15 mouse cellular contexts compared by ENCODE assay signal in the genomic region with DNA sequence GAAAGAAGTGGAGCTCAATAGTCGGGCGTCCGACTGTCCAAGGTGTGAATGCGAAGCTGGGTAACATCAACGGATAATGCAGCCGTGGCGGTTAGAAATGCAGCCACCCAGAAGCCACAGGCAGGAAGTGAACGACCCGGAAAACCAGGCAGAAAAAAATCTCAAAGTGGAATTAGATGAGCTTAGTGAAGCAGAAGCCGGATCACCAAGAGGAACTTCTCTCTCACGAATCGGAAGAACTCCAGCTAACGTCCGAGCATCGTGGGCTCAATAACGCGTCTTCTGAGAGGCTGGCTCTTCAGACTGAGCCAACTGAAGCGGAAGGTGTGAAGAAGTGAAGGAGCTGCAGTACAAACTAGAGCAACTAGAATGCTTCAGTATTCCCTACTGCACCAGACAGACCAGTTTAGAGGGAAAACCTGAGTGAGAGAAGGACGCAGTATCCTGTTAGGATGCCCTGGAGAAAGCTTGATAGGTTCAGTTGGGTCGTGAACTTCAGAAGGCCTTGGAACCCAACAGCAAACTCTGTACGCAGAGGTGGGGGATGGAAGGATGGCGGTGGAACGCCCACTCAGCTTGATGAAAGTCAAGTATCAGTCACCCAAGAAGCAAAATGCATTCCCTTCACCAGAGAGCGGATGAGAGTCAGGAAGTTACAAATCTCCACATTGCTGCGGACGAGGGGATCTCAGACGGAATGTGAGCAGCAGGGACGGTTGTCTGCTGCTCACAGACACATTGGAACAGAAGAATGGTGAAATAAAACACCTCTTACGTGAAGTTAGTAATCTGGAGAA. TPM values are rescaled to one million over a fixed set of nuclear protein-coding genes. Genes with fewer than 3 reads are reported as not detected.
A peak's percentile ranks its signal among the peaks of the same experiment; 100 is the strongest.
DNase-seq lines count a peak whose midpoint lies in the region; ATAC-seq and TF ChIP-seq lines count a peak whose summit lies in the region.
"Had no signal": no experiment of that assay in that cellular context is flagged by ENCODE, and none has a peak within 500 bp of the region (broad histone marks: within the 10 kb centered on the region; RNA-seq: fewer than 3 reads in every experiment).

No protein-coding gene starts in this region.

- dilution Hi-C loops in CH12.LX (cut with MboI; ENCODE audit: extremely low pct_ligation_motif_present, extremely low pct_unique_long_range_greater_than_20kb, low sequenced_read_pairs) = no loop called here

- no peak for ATAC-seq in liver, embryonic 11.5 days (replicated peaks; ENCODE audit: low FRiP score)
- no peak for ATAC-seq in liver, postnatal 0 days
- peak; percentile 80 for ATAC-seq in inflammation-experienced regulatory T-cells, adult 6 months
- ATAC-seq: midbrain, embryonic 15.5 days had no signal

- WGBS in liver, embryonic 11.5 days = 76% methylated on average over 29 of the region's 29 CpGs
- 75% methylated on average over 29 of the region's 29 CpGs for WGBS in liver, postnatal 0 days (ENCODE audit: insufficient replicate concordance)

- in situ Hi-C loops in CH12.LX (cut with MboI; ENCODE audit: low pct_ligation_motif_present, low pct_unique_long_range_greater_than_20kb, low sequenced_read_pairs) = no loop called here

- no peaks in the 10 kb centered on the region for H3K79me2 ChIP-seq in CH12.LX (replicated peaks; ENCODE audit: control insufficient read depth, extremely low read depth, insufficient read depth, poor library complexity, severe bottlenecking)

- no peak for TF ChIP-seq CTCF in liver, postnatal 0 days (IDR thresholded peaks at IDR 0.05; ENCODE audit: low read depth)
- TF ChIP-seq CTCF in CH12.LX (conservative IDR thresholded peaks at IDR 0.05 in 1 of 2, IDR thresholded peaks at IDR 0.05 in 1 of 2; ENCODE audit: low read depth in 2 of 2, low read length in 2 of 2) = no peak

- no peak; the same call in 1 of the 2 replicates for TF ChIP-seq RAD21 in CH12.LX (IDR thresholded peaks at IDR 0.05; ENCODE audit: low read depth, low read length)

- no peaks in the 10 kb centered on the region for H3K27me3 ChIP-seq in liver, embryonic 11.5 days (replicated peaks; ENCODE audit: control insufficient read depth, insufficient read depth, low read length)
- H3K27me3 ChIP-seq in liver, postnatal 0 days (ENCODE audit: insufficient read depth, low read length) = no peaks in the 10 kb centered on the region
- H3K27me3 ChIP-seq in CH12.LX (replicated peaks) = no peaks in the 10 kb centered on the region
- H3K27me3 ChIP-seq: midbrain, embryonic 15.5 days had no signal

- H3K36me3 ChIP-seq in liver, embryonic 11.5 days (ENCODE audit: control insufficient read depth, insufficient read depth, low read length) = no peaks in the 10 kb centered on the region
- no peaks in the 10 kb centered on the region for H3K36me3 ChIP-seq in liver, postnatal 0 days (replicated peaks; ENCODE audit: insufficient read depth, low read length)
- H3K36me3 ChIP-seq in CH12.LX (replicated peaks in 1 of 2; ENCODE audit: control insufficient read depth in 1 of 2, insufficient read depth in 1 of 2, low read length in 1 of 2) = no peaks in the 10 kb centered on the region
- H3K36me3 ChIP-seq: embryonic facial prominence, embryonic 10.5 days; limb, embryonic 10.5 days; midbrain, embryonic 15.5 days had no signal

- no peak for TF ChIP-seq EP300 in liver, postnatal 0 days (IDR thresholded peaks at IDR 0.05; ENCODE audit: low read depth)
- TF ChIP-seq EP300 in CH12.LX (IDR thresholded peaks at IDR 0.05; ENCODE audit: low read length) = no peak; the same call in none of the 2 replicates

- no peaks in the 10 kb centered on the region for H3K9me3 ChIP-seq in liver, embryonic 11.5 days (ENCODE audit: control insufficient read depth, low read length)
- no peaks in the 10 kb centered on the region for H3K9me3 ChIP-seq in liver, postnatal 0 days (ENCODE audit: low read length)
- peaks cover 8% of the 10 kb centered on the region for H3K9me3 ChIP-seq in CH12.LX (replicated peaks; ENCODE audit: low read length)
- H3K9me3 ChIP-seq: embryonic facial prominence, embryonic 10.5 days; limb, embryonic 10.5 days; midbrain, embryonic 15.5 days had no signal

- TF ChIP-seq POLR2A in CH12.LX (IDR thresholded peaks at IDR 0.05; ENCODE audit: low read depth, low read length) = peak; percentile 57; the same call in 1 of the 2 replicates

- H3K9ac ChIP-seq in liver, embryonic 11.5 days (ENCODE audit: low read depth, low read length) = no peak overlapping the region
- no peak overlapping the region for H3K9ac ChIP-seq in liver, postnatal 0 days (replicated peaks)
- H3K9ac ChIP-seq in CH12.LX (ENCODE audit: insufficient read depth, low read depth) = peak overlapping the region; percentile 69
- H3K9ac ChIP-seq: midbrain, embryonic 15.5 days had no signal

- DNase-seq in liver, embryonic 11.5 days (ENCODE audit: low spot score) = peak; percentile 30
- no peak for DNase-seq in liver, postnatal 0 days
- peak; percentile 78 for DNase-seq in CH12.LX (ENCODE audit: extremely low read depth)
- peak; percentile 62 for DNase-seq in thymus, postnatal 14 days
- no peak for DNase-seq in layer of hippocampus, postnatal 10 days (ENCODE audit: low spot score in 2 of 2)
- no peak for DNase-seq in left cerebral cortex, postnatal 10 days (ENCODE audit: extremely low spot score in 1 of 2, low spot score in 2 of 2)
- DNase-seq: cerebellum, adult 9-10 months; gastrocnemius, adult 2 months; layer of hippocampus, adult 9-11 months; lung, postnatal 10 days; right cerebral cortex, postnatal 4 days had no signal

- H3K4me1 ChIP-seq in liver, embryonic 11.5 days (replicated peaks; ENCODE audit: control insufficient read depth, insufficient read depth, low read length) = no peaks in the 10 kb centered on the region; the same call in 1 of the 2 replicates
- 0 out of 2 replicates have a peak, but pooled peaks cover 3% of the 10 kb centered on the region for H3K4me1 ChIP-seq in liver, postnatal 0 days (ENCODE audit: insufficient read depth)
- peaks cover 23 to 55% of the 10 kb centered on the region in 2 experiments for H3K4me1 ChIP-seq in CH12.LX (ENCODE audit: control insufficient read depth in 1 of 2, insufficient read depth in 2 of 2)
- H3K4me1 ChIP-seq: embryonic facial prominence, embryonic 10.5 days; midbrain, embryonic 15.5 days had no signal

- intact Hi-C loops in left cerebral cortex, postnatal 10 days (cut with DNase I) = no loop called here

- H3K27ac ChIP-seq in liver, embryonic 11.5 days (ENCODE audit: low read depth, low read length) = no peak overlapping the region
- no peak overlapping the region for H3K27ac ChIP-seq in liver, postnatal 0 days (ENCODE audit: low read depth)
- H3K27ac ChIP-seq in CH12.LX (ENCODE audit: insufficient read depth, low read depth) = peak overlapping the region; percentile 99
- H3K27ac ChIP-seq: embryonic facial prominence, embryonic 10.5 days; gastrocnemius, adult 2 months; limb, embryonic 10.5 days; midbrain, embryonic 15.5 days had no signal

- 0 out of 2 replicates have a peak overlapping the region, but pooled peaks have one; percentile 14 for H3K4me2 ChIP-seq in liver, embryonic 11.5 days
- H3K4me2 ChIP-seq in liver, postnatal 0 days (ENCODE audit: low read depth, low read length) = no peak overlapping the region
- H3K4me2 ChIP-seq in CH12.LX (ENCODE audit: insufficient read depth, low read depth, poor library complexity, severe bottlenecking) = peak overlapping the region; percentile 70
- H3K4me2 ChIP-seq: midbrain, embryonic 15.5 days had no signal

- no peak overlapping the region for H3K4me3 ChIP-seq in liver, embryonic 11.5 days (ENCODE audit: low read depth, low read length)
- no peak overlapping the region; the same call in 1 of the 2 replicates for H3K4me3 ChIP-seq in liver, postnatal 0 days (ENCODE audit: low read depth, low read length)
- peak overlapping the region; percentile 58 to 75 (median 67) for H3K4me3 ChIP-seq in CH12.LX (replicated peaks in 1 of 3; ENCODE audit: low read depth in 2 of 3, low read length in 2 of 3, poor library complexity in 1 of 3)
- H3K4me3 ChIP-seq: embryonic facial prominence, embryonic 10.5 days; gastrocnemius, adult 2 months; limb, embryonic 10.5 days; midbrain, embryonic 15.5 days had no signal

TF ChIP-seq in CH12.LX, 34 proteins besides CTCF, POLR2A, EP300 and RAD21 (continues in another document):
- TF ChIP-seq POLR2AphosphoS2 (IDR thresholded peaks at IDR 0.05; ENCODE audit: low read depth, low read length) = no peak
- TF ChIP-seq SIN3A (IDR thresholded peaks at IDR 0.05; ENCODE audit: low read length) = no peak
- TF ChIP-seq SMC3 (IDR thresholded peaks at IDR 0.05; ENCODE audit: low read depth, low read length) = no peak; the same call in 1 of the 2 replicates
- peak; percentile 49 for TF ChIP-seq ZMIZ1 (IDR thresholded peaks at IDR 0.05; ENCODE audit: low read depth, low read length)
- peak; percentile 84 for TF ChIP-seq CHD2 (IDR thresholded peaks at IDR 0.05; ENCODE audit: low read length)
- TF ChIP-seq ZNF384 (IDR thresholded peaks at IDR 0.05; ENCODE audit: low read depth, low read length) = peak; percentile 66; the same call in 1 of the 2 replicates
- no peak for TF ChIP-seq JUND (conservative IDR thresholded peaks at IDR 0.05; ENCODE audit: low read depth, low read length)
- 0 out of 2 replicates have a peak, but pooled peaks have one; percentile 49 for TF ChIP-seq MAFK (IDR thresholded peaks at IDR 0.05; ENCODE audit: insufficient replicate concordance, low read length)
- peak; percentile 36; the same call in 1 of the 2 replicates for TF ChIP-seq TCF12 (IDR thresholded peaks at IDR 0.05; ENCODE audit: low read depth, low read length)
- peak; percentile 63; the same call in 1 of the 2 replicates for TF ChIP-seq ELF1 (IDR thresholded peaks at IDR 0.05; ENCODE audit: low read depth, low read length)
- TF ChIP-seq PAX5 (IDR thresholded peaks at IDR 0.05; ENCODE audit: low read length) = no peak
- no peak for TF ChIP-seq NRF1 (IDR thresholded peaks at IDR 0.05; ENCODE audit: low read depth, low read length)
- no peak; the same call in 1 of the 2 replicates for TF ChIP-seq BHLHE40 (IDR thresholded peaks at IDR 0.05; ENCODE audit: low read depth, low read length)
- peak; percentile 54; the same call in 1 of the 2 replicates for TF ChIP-seq UBTF (IDR thresholded peaks at IDR 0.05; ENCODE audit: low read depth, low read length)
- no peak for TF ChIP-seq E2F4 (IDR thresholded peaks at IDR 0.05; ENCODE audit: insufficient replicate concordance, low read depth, low read length)
- peak; percentile 20; the same call in 1 of the 2 replicates for TF ChIP-seq IRF4 (IDR thresholded peaks at IDR 0.05; ENCODE audit: low read depth, low read length)

RNA-seq across cellular contexts. Expression of a gene that starts 8.0 kb away (rescaled TPM):
- polyA plus RNA-seq in liver, embryonic 11.5 days (2014; fragmentation: Nextera tagmentation; extraction: Ambion mirVana) = 10.9 and 11.2 TPM in 2 replicates
- polyA plus RNA-seq in liver, postnatal 0 days (2015; fragmentation: Nextera tagmentation; extraction: Ambion mirVana) = 5.4 and 5.6 TPM in 2 replicates
- total RNA-seq in CH12.LX (2012; rRNA removed) (18.0 and 23.4 TPM in 2 replicates), CH12.LX (2014; rRNA removed) (26.4 and 29.6 TPM in 2 replicates)
- 12.9 and 13.0 TPM in 2 replicates for polyA plus RNA-seq in CH12.LX (2012; ENCODE audit: insufficient read length, low read depth)
- 10 to 100 TPM; 13.7 to 16.3 (median 15.3) TPM for polyA plus RNA-seq in inflammation-experienced regulatory T-cells, adult 6 months (2017; shearing (Covaris generic))
- 10 to 100 TPM; 59.7 to 62.5 TPM for total RNA-seq in layer of hippocampus, postnatal 10 days (2021)
- 10 to 100 TPM; 67.4 to 67.7 TPM for total RNA-seq in left cerebral cortex, postnatal 10 days (2021)

Comparison
In these comparisons a context has a peak if more than half of its experiments do, and no peak if none do; other contexts are left out.
1. DNase-seq: peak in liver, embryonic 11.5 days (single experiment), CH12.LX (single experiment) and thymus, postnatal 14 days (single experiment); none in liver, postnatal 0 days (single experiment), layer of hippocampus, postnatal 10 days (0 of 2) and left cerebral cortex, postnatal 10 days (0 of 2).
2. H3K4me3 ChIP-seq: peak in CH12.LX (3 of 3); none in liver, embryonic 11.5 days (single experiment) and liver, postnatal 0 days (single experiment).